Mouse (Mus musculus): ENCODE data around the gene Trpd52l3.

GRCm38 (mm10) chr19:29955454-29955853, 48.1 kb upstream of the Trpd52l3 start:
- TF ChIP-seq CTCF (IDR thresholded peaks at IDR 0.05; ENCODE audit: low read depth, low read length) (no peak), POLR2A (IDR thresholded peaks at IDR 0.05; ENCODE audit: extremely low read depth, insufficient read depth, low read length) (no peak)

All from liver, adult 2 months (tissue).